Mouse (Mus musculus) liver, embryonic 14.5 days (tissue): ENCODE measurements at regions not wholly inside any gene's neighbourhood (a gene's known extent, or its start where the extent isn't known, plus 50 kb on each side); places are given as distances from the start of the nearest gene placed in this dataset.

Experiments
- ATAC-seq: fragments of 200-750 bp; cut with Nextera tagmentation; 2 replicates; pipeline ENCODE4 v1.8.0; 2017; ENCODE audit warnings: moderate number of reproducible peaks, mild to moderate bottlenecking, moderate library complexity; ENCODE audit not compliant: insufficient read depth
- DNase-seq, 3 experiments: peaks; one replicate each; pipeline ENCODE4 v3.0.0-alpha.2; 2012 to 2013; ENCODE audit warnings: low read depth in 3 of 3, low spot score in 3 of 3
- H3K27ac ChIP-seq: fragments of 300-500 bp; sonication (generic); 2 replicates; pipeline ENCODE4 v1.5.1; 2014; ENCODE audit warnings: moderate library complexity, mild to moderate bottlenecking, control low read depth, inconsistent platforms
- H3K27me3 ChIP-seq: fragments of 300-500 bp; sonication (generic); 2 replicates; pipeline ENCODE4 v1.6.1; 2014; ENCODE audit warnings: mild to moderate bottlenecking, low read length, moderate library complexity; ENCODE audit not compliant: control insufficient read depth, insufficient read depth
- H3K36me3 ChIP-seq: fragments of 300-500 bp; sonication (generic); replicated peaks from 2 replicates; pipeline ENCODE4 v1.6.1; 2014; ENCODE audit warnings: low read depth; ENCODE audit not compliant: control insufficient read depth, insufficient read depth
- H3K4me1 ChIP-seq, 2 experiments: fragments of 200-500 bp in 1 of 2; fragments of 300-500 bp in 1 of 2; sonication (generic) in 1 of 2; replicated peaks; 2 replicates each; pipeline ENCODE4 v1.6.1; 2012 to 2014; ENCODE audit warnings: antibody characterized with exemption in 1 of 2, inconsistent platforms in 1 of 2, low read length in 1 of 2; ENCODE audit not compliant: control insufficient read depth in 2 of 2, insufficient read depth in 2 of 2
- H3K4me2 ChIP-seq: fragments of 300-500 bp; sonication (generic); 2 replicates; pipeline ENCODE4 v1.6.1; 2014; ENCODE audit warnings: low read depth, mild to moderate bottlenecking, control low read depth, moderate library complexity
- H3K4me3 ChIP-seq, 2 experiments: fragments of 200-500 bp in 1 of 2; fragments of 300-500 bp in 1 of 2; sonication (generic) in 1 of 2; 2 replicates each; pipeline ENCODE4 v1.5.1; 2012 to 2014; ENCODE audit warnings: low read depth in 2 of 2, low read length in 2 of 2, mild to moderate bottlenecking in 2 of 2, control low read depth in 1 of 2, inconsistent platforms in 1 of 2, moderate library complexity in 1 of 2; ENCODE audit not compliant: insufficient read depth in 1 of 2
- H3K9ac ChIP-seq: fragments of 300-500 bp; sonication (generic); replicated peaks from 2 replicates; pipeline ENCODE4 v1.6.1; 2014; ENCODE audit warnings: mild to moderate bottlenecking, control low read depth, moderate library complexity
- H3K9me3 ChIP-seq: fragments of 300-500 bp; sonication (generic); 2 replicates; pipeline ENCODE4 v1.6.1; 2016; ENCODE audit warnings: low read length, mixed read lengths; ENCODE audit not compliant: control insufficient read depth
- CTCF ChIP-seq: IDR thresholded peaks from 2 replicates; pipeline ENCODE4 v1.5.1; 2016; ENCODE audit warnings: antibody characterized with exemption, low read depth, control low read depth
- EP300 ChIP-seq: IDR thresholded peaks from 2 replicates; pipeline ENCODE4 v1.6.1; 2016; ENCODE audit warnings: antibody characterized with exemption, low read depth
- WGBS: fragments of 180-500 bp; shearing (Covaris S2); extraction: QIAGEN DNeasy Blood & Tissue Kit; methylation state at CpG from one replicate; pipeline ENCODE4 v1.1.7; 2014; ENCODE audit not compliant: insufficient replicate concordance; 5-methylcytosine and 5-hydroxymethylcytosine counted together

DNA sequence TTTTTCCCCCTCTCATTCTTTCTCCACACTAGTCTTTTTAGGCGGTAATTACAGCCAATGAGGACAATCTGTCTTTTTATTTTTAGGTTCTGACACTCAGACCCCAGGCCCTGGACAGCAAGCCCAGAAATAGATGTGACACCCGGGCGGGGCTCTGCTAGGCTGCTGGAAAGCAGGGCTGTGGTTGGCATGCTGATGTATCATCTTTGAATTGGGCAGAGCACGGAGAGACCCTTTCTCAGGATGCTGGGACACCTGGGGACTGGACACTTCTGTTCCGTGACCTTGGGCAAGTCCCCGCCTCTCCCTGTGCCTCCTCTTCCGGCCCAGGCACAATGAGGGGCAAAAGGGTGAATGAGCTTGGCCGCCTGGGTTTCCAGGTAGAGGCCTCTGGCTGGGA is 96.8 kb upstream of the Unc5b start:
- Histone ChIP-seq H3K4me1 (peaks cover 0 to 16% of the 10 kb centered on the region in 2 experiments; a peak in 2 of 4 replicates), H3K27me3 (no peaks in the 10 kb centered on the region), H3K4me3 (no peak overlapping the region), H3K27ac (no peak overlapping the region), H3K9ac (no peak overlapping the region), H3K4me2 (no peak overlapping the region), H3K36me3 (no peaks in the 10 kb centered on the region), H3K9me3 (no peaks in the 10 kb centered on the region)
- WGBS, result 56% methylated on average over 8 of the region's 8 CpGs
- ATAC-seq (no peak), DNase-seq (no peak)
- no peak for TF ChIP-seq CTCF
- TF ChIP-seq EP300, result no peak

- Histone ChIP-seq H3K36me3 (no peaks in the 10 kb centered on the region), H3K4me3 (no peak overlapping the region), H3K9ac (no peak overlapping the region), H3K4me2 (no peak overlapping the region), H3K27ac (no peak overlapping the region), H3K9me3 (no peaks in the 10 kb centered on the region), H3K4me1 (peaks cover 0 to 13% of the 10 kb centered on the region in 2 experiments; a peak in 2 of 4 replicates), H3K27me3 (no peaks in the 10 kb centered on the region)
- no peak for ATAC-seq
- no peak for TF ChIP-seq CTCF
- no peak for TF ChIP-seq EP300
- no peak for DNase-seq
- WGBS, result 66% methylated on average over 12 of the region's 12 CpGs
Observed at GRCm38 (mm10) chr10:60926632-60927031, 95.3 kb upstream of the Unc5b start.

- H3K36me3 ChIP-seq, result no peaks in the 10 kb centered on the region
- no peak overlapping the region for H3K27ac ChIP-seq
- WGBS, result 49% methylated on average over 2 of the region's 2 CpGs
- no peaks in the 10 kb centered on the region for H3K27me3 ChIP-seq
- DNase-seq (no peak), ATAC-seq (peak; percentile 62; the same call in 1 of the 2 replicates)
- H3K4me3 ChIP-seq, result no peak overlapping the region
- no peaks in the 10 kb centered on the region for H3K9me3 ChIP-seq
- TF ChIP-seq CTCF (no peak), EP300 (no peak)
- peaks cover 0 to 13% of the 10 kb centered on the region in 2 experiments; a peak in 2 of 4 replicates for H3K4me1 ChIP-seq
- no peak overlapping the region for H3K4me2 ChIP-seq
- H3K9ac ChIP-seq, result no peak overlapping the region
Observed at GRCm38 (mm10) chr10:60925644-60926043, 94.3 kb upstream of the Unc5b start.

DNA sequence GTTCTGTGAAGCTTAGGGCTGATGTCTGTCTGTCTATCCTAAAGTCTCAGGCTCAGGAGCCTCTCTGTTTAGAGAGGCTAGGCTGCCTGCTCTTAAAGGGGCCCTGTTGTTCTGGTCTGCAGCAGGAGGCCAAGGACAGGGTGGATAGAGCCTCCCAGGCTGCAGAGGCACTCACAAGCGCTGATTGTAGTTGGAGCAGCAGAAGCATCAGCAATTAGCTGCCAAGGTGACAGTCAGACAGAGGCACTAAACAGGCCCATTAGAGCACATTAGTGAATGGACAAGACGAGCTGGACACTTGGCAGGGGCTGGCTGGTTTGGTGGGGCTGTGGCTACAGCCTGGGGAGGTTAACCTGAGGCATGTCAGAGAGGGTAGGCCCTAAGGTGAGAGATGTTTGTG is 93.8 kb upstream of the Unc5b start:
- H3K27ac ChIP-seq, result no peak overlapping the region
- WGBS, result 44% methylated on average over 2 of the region's 2 CpGs
- no peaks in the 10 kb centered on the region for H3K27me3 ChIP-seq

DNA sequence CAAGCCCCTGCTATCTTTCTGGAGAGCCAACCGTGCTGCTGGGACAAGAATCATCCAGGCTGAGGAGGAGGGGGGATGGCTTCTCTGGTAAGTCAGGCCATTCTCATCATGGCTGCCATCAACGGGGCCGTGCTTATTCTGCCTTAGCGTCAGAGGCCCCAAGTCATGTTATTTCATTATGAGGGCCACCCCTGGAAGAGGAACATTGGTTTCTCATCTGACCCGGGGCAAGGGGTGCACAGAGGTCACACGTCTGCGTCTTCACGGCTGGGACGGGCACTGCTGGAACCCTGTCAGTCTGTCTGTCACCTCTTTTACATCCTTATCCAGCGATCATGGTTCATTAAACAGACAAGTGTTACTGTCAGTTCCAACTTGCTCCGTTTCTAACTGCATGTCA is 92.4 kb upstream of the Unc5b start:
- DNase-seq, result no peak
- Histone ChIP-seq H3K4me2 (no peak overlapping the region), H3K4me3 (no peak overlapping the region), H3K27ac (no peak overlapping the region), H3K9me3 (no peaks in the 10 kb centered on the region), H3K4me1 (peaks cover 0 to 13% of the 10 kb centered on the region in 2 experiments; a peak in 2 of 4 replicates), H3K9ac (no peak overlapping the region), H3K27me3 (no peaks in the 10 kb centered on the region), H3K36me3 (no peaks in the 10 kb centered on the region)
- TF ChIP-seq CTCF (no peak), EP300 (no peak)
- no peak for ATAC-seq
- WGBS, result 62% methylated on average over 11 of the region's 11 CpGs

More for the DNA sequence above, 93.8 kb upstream of the Unc5b start:
- no peaks in the 10 kb centered on the region for H3K36me3 ChIP-seq
- H3K9me3 ChIP-seq, result no peaks in the 10 kb centered on the region
- no peak overlapping the region for H3K4me3 ChIP-seq
- no peak for TF ChIP-seq CTCF
- no peak for TF ChIP-seq EP300
- no peak overlapping the region for H3K4me2 ChIP-seq
- ATAC-seq (no peak), DNase-seq (no peak)
- no peak overlapping the region for H3K9ac ChIP-seq
- peaks cover 0 to 13% of the 10 kb centered on the region in 2 experiments; a peak in 2 of 4 replicates for H3K4me1 ChIP-seq
